Mouse (Mus musculus) adrenal gland (tissue): Measurements from ENCODE around the gene Ncbp1.

Experiments used
- intact Hi-C: fragments of 180-260 bp; cut with DNase I; formaldehyde crosslinking; loops from one replicate; pipeline ENCODE4 v1.15.1; 2025

Gene Ncbp1

GRCm38 (mm10) chr4:46198064-46198463 is 59.7 kb downstream of the Ncbp1 start:
- intact Hi-C loops, result no loop called here

- intact Hi-C loops, result loop anchor here (5.0 to 10.0 kb wide), 4 partner anchors 103 to 263 kb away; partner anchors contain the start of gene Foxe1
Observed at GRCm38 (mm10) chr4:46201834-46202561, 63.6 kb downstream of the Ncbp1 start.

GRCm38 (mm10) chr4:46202562-46203126 is 64.2 kb downstream of the Ncbp1 start:
- intact Hi-C loops, result loop anchor here (5.0 to 10.0 kb wide), 4 partner anchors 102 to 262 kb away; partner anchors contain the start of gene Foxe1

GRCm38 (mm10) chr4:46221090-46221489 is 82.7 kb downstream of the Ncbp1 start:
- intact Hi-C loops, result no loop called here
